Mouse (Mus musculus) heart, embryonic 14.5 days (tissue): ENCODE data around the gene Gata3. TPM values are rescaled to one million over a fixed set of nuclear protein-coding genes. Genes with fewer than 3 reads are reported as not detected.

Experiments used
- ATAC-seq: fragments of 200-750 bp; cut with Nextera tagmentation; 2 replicates; pipeline ENCODE4 v1.8.0; 2017; ENCODE audit warnings: low read depth, moderate TSS enrichment; ENCODE audit not compliant: insufficient number of reproducible peaks, insufficient read depth, low FRiP score
- H3K27ac ChIP-seq, 2 experiments: fragments of 200-500 bp in 1 of 2; fragments of 300-500 bp in 1 of 2; sonication (generic) in 1 of 2; replicated peaks in 1 of 2; 2 replicates each; pipeline ENCODE4 v1.5.1; 2012 to 2014; ENCODE audit warnings: low read depth in 2 of 2, low read length in 2 of 2, control low read depth in 1 of 2, mild to moderate bottlenecking in 1 of 2, mixed read lengths in 1 of 2; ENCODE audit not compliant: control insufficient read depth in 1 of 2, insufficient read depth in 1 of 2
- H3K27me3 ChIP-seq: fragments of 300-500 bp; sonication (generic); 2 replicates; pipeline ENCODE4 v1.6.1; 2014; ENCODE audit warnings: mild to moderate bottlenecking, low read length, control low read depth; ENCODE audit not compliant: control insufficient read depth, insufficient read depth
- H3K36me3 ChIP-seq: fragments of 300-500 bp; sonication (generic); 2 replicates; pipeline ENCODE4 v1.6.1; 2014; ENCODE audit warnings: mild to moderate bottlenecking, control low read depth, low read length, mixed read lengths; ENCODE audit not compliant: control insufficient read depth, insufficient read depth
- H3K4me1 ChIP-seq, 2 experiments: fragments of 200-500 bp in 1 of 2; fragments of 300-500 bp in 1 of 2; sonication (generic) in 1 of 2; 2 replicates each; pipeline ENCODE4 v1.6.1; 2012 to 2014; ENCODE audit warnings: low read length in 2 of 2, control low read depth in 1 of 2, mixed read lengths in 1 of 2; ENCODE audit not compliant: control insufficient read depth in 2 of 2, insufficient read depth in 2 of 2
- H3K4me2 ChIP-seq: fragments of 300-500 bp; sonication (generic); 2 replicates; pipeline ENCODE4 v1.6.1; 2014; ENCODE audit warnings: mild to moderate bottlenecking, low read length
- H3K4me3 ChIP-seq, 2 experiments: fragments of 200-500 bp in 1 of 2; fragments of 300-500 bp in 1 of 2; sonication (generic) in 1 of 2; 2 replicates each; pipeline ENCODE4 v1.5.1; 2012 to 2014; ENCODE audit warnings: low read length in 2 of 2, mild to moderate bottlenecking in 2 of 2, control low read depth in 1 of 2, low read depth in 1 of 2, moderate library complexity in 1 of 2; ENCODE audit not compliant: control insufficient read depth in 1 of 2, insufficient read depth in 1 of 2
- H3K9ac ChIP-seq: fragments of 300-500 bp; sonication (generic); 2 replicates; pipeline ENCODE4 v1.6.1; 2014; ENCODE audit warnings: mild to moderate bottlenecking, low read length
- H3K9me3 ChIP-seq: fragments of 300-500 bp; sonication (generic); 2 replicates; pipeline ENCODE4 v1.6.1; 2016; ENCODE audit warnings: low read length, control low read depth; ENCODE audit not compliant: control insufficient read depth
- whole genome bisulfite sequencing: fragments of 180-500 bp; shearing (Covaris S2); extraction: QIAGEN DNeasy Blood & Tissue Kit; methylation state at CpG from one replicate; pipeline ENCODE4 v1.1.7; 2014; 5-methylcytosine and 5-hydroxymethylcytosine counted together
- polyA plus RNA-seq: library from polyadenylated mRNA; unstranded; fragments of >200 nt; fragmentation: Nextera tagmentation; extraction: Ambion mirVana; gene quantifications from 2 replicates; pipeline ENCODE4 v1.2.1, GENCODE M21; 2014

Gene Gata3
- polyA plus RNA-seq, 1 experiment from 2014 or later = 3.1 TPM

- Histone ChIP-seq H3K36me3 (no peaks in the 10 kb centered on the region), H3K9ac (no peak overlapping the region), H3K4me2 (peak overlapping the region; percentile 95), H3K27me3 (peaks cover 55% of the 10 kb centered on the region), H3K9me3 (no peaks in the 10 kb centered on the region), H3K27ac (no peak overlapping the region), H3K4me1 (peaks cover 14 to 35% of the 10 kb centered on the region in 2 experiments), H3K4me3 (peak overlapping the region in 1 of 2 experiments; percentile 55; a peak in 2 of 4 replicates)
- 5% methylated on average over 11 of the region's 11 CpGs for WGBS
- ATAC-seq = no peak
Measured at GRCm38 (mm10) chr2:9880271-9880670, 9.6 kb downstream of the Gata3 start.

- Histone ChIP-seq H3K4me1 (peaks cover 18 to 33% of the 10 kb centered on the region in 2 experiments), H3K9ac (no peak overlapping the region), H3K36me3 (no peaks in the 10 kb centered on the region), H3K9me3 (no peaks in the 10 kb centered on the region), H3K27me3 (peaks cover 56% of the 10 kb centered on the region), H3K4me3 (peak overlapping the region; percentile 55 to 60), H3K4me2 (peak overlapping the region; percentile 95), H3K27ac (no peak overlapping the region)
- under 1% methylated on average over 21 of the region's 21 CpGs for WGBS
- peak; percentile 91 for ATAC-seq
Measured at GRCm38 (mm10) chr2:9879493-9879892, 10.3 kb downstream of the Gata3 start.

- Histone ChIP-seq H3K4me1 (peaks cover 18 to 32% of the 10 kb centered on the region in 2 experiments), H3K27me3 (peaks cover 58% of the 10 kb centered on the region), H3K36me3 (no peaks in the 10 kb centered on the region), H3K27ac (peak overlapping the region in 1 of 2 experiments; percentile 20; a peak in 1 of 4 replicates), H3K9ac (peak overlapping the region; percentile 62), H3K4me2 (peak overlapping the region; percentile 95), H3K9me3 (no peaks in the 10 kb centered on the region), H3K4me3 (peak overlapping the region; percentile 55 to 60)
- ATAC-seq = no peak
- WGBS = under 1% methylated on average over 22 of the region's 22 CpGs
Measured at GRCm38 (mm10) chr2:9879092-9879491, 10.7 kb downstream of the Gata3 start.

- peak overlapping the region; percentile 55 to 60 for H3K4me3 ChIP-seq
- H3K36me3 ChIP-seq = no peaks in the 10 kb centered on the region
- peak; percentile 19; the same call in 1 of the 2 replicates for ATAC-seq
- H3K27ac ChIP-seq = peak overlapping the region; percentile 6 to 48; a peak in 3 of 4 replicates
- no peaks in the 10 kb centered on the region for H3K9me3 ChIP-seq
- H3K4me2 ChIP-seq = peak overlapping the region; percentile 95
- H3K9ac ChIP-seq = peak overlapping the region; percentile 62
- peaks cover 58% of the 10 kb centered on the region for H3K27me3 ChIP-seq
- H3K4me1 ChIP-seq = peaks cover 18 to 32% of the 10 kb centered on the region in 2 experiments
- WGBS = under 1% methylated on average over 31 of the region's 33 CpGs
Measured at GRCm38 (mm10) chr2:9878564-9879081, 11.2 kb downstream of the Gata3 start.

- Histone ChIP-seq H3K9ac (peak overlapping the region; percentile 62), H3K9me3 (no peaks in the 10 kb centered on the region), H3K4me3 (peak overlapping the region; percentile 55 to 60), H3K27ac (peak overlapping the region; percentile 6 to 48), H3K4me2 (peak overlapping the region; percentile 95), H3K4me1 (peaks cover 16 to 28% of the 10 kb centered on the region in 2 experiments; a peak in 3 of 4 replicates), H3K27me3 (peaks cover 61% of the 10 kb centered on the region), H3K36me3 (no peaks in the 10 kb centered on the region)
- no peak for ATAC-seq
- under 1% methylated on average over 19 of the region's 19 CpGs for WGBS
Measured at GRCm38 (mm10) chr2:9877966-9878563, 11.8 kb downstream of the Gata3 start.

GRCm38 (mm10) chr2:9877326-9877690, 12.5 kb downstream of the Gata3 start:
- Histone ChIP-seq H3K27ac (no peak overlapping the region), H3K27me3 (peaks cover 64% of the 10 kb centered on the region), H3K4me2 (peak overlapping the region; percentile 95), H3K9ac (peak overlapping the region; percentile 62), H3K36me3 (no peaks in the 10 kb centered on the region), H3K9me3 (no peaks in the 10 kb centered on the region), H3K4me1 (peaks cover 13 to 24% of the 10 kb centered on the region in 2 experiments; a peak in 3 of 4 replicates), H3K4me3 (peak overlapping the region; percentile 55 to 60)
- ATAC-seq = no peak
- under 1% methylated on average over 35 of the region's 35 CpGs for WGBS

GRCm38 (mm10) chr2:9876621-9877325, 13.1 kb downstream of the Gata3 start:
- ATAC-seq = no peak
- peaks cover 62% of the 10 kb centered on the region for H3K27me3 ChIP-seq
- peaks cover 15 to 20% of the 10 kb centered on the region in 2 experiments for H3K4me1 ChIP-seq
- H3K27ac ChIP-seq = no peak overlapping the region
- peak overlapping the region; percentile 62 for H3K9ac ChIP-seq
- WGBS = 6% methylated on average over 31 of the region's 31 CpGs
- H3K36me3 ChIP-seq = no peaks in the 10 kb centered on the region
- H3K4me3 ChIP-seq = peak overlapping the region; percentile 55 to 60
- H3K4me2 ChIP-seq = peak overlapping the region; percentile 95
- H3K9me3 ChIP-seq = no peaks in the 10 kb centered on the region
